Mouse (Mus musculus) neural tube, embryonic 14.5 days (tissue): ENCODE measurements around the gene Nde1. TPM values are rescaled to one million over a fixed set of nuclear protein-coding genes. Genes with fewer than 3 reads are reported as not detected.
"Not testable (repeated sequence)": the region's sequence is repeated elsewhere in the genome, so short reads cannot be mapped to it uniquely, and the experiment has no call there.

Experiments
- ATAC-seq: fragments of 200-750 bp; cut with Nextera tagmentation; 2 replicates; pipeline ENCODE4 v1.8.0; 2017; ENCODE audit warnings: low read depth, mild to moderate bottlenecking, moderate TSS enrichment, moderate library complexity
- H3K27ac ChIP-seq: fragments of 300-500 bp; sonication (generic); 2 replicates; pipeline ENCODE4 v1.5.1; 2014; ENCODE audit warnings: low read depth, mild to moderate bottlenecking, control low read depth, low read length, moderate library complexity, mixed read lengths
- H3K27me3 ChIP-seq: fragments of 300-500 bp; sonication (generic); 2 replicates; pipeline ENCODE4 v1.6.1; 2014; ENCODE audit warnings: low read length; ENCODE audit not compliant: control insufficient read depth, insufficient read depth
- H3K36me3 ChIP-seq: fragments of 300-500 bp; sonication (generic); 2 replicates; pipeline ENCODE4 v1.6.1; 2014; ENCODE audit warnings: low read length, mixed read lengths; ENCODE audit not compliant: control insufficient read depth, insufficient read depth
- H3K4me1 ChIP-seq: fragments of 300-500 bp; sonication (generic); 2 replicates; pipeline ENCODE4 v1.6.1; 2014; ENCODE audit warnings: low read length; ENCODE audit not compliant: control insufficient read depth, insufficient read depth
- H3K4me2 ChIP-seq: fragments of 300-500 bp; sonication (generic); 2 replicates; pipeline ENCODE4 v1.6.1; 2014; ENCODE audit warnings: mild to moderate bottlenecking, low read depth, low read length, control low read depth
- H3K4me3 ChIP-seq: fragments of 300-500 bp; sonication (generic); 2 replicates; pipeline ENCODE4 v1.5.1; 2014; ENCODE audit warnings: low read depth, low read length, control low read depth, mixed read lengths
- H3K9ac ChIP-seq: fragments of 300-500 bp; sonication (generic); replicated peaks from 2 replicates; pipeline ENCODE4 v1.6.1; 2014; ENCODE audit warnings: low read depth, mild to moderate bottlenecking, control low read depth, low read length, mixed read lengths
- H3K9me3 ChIP-seq: fragments of 300-500 bp; sonication (generic); 2 replicates; pipeline ENCODE4 v1.6.1; 2016; ENCODE audit warnings: low read length; ENCODE audit not compliant: control insufficient read depth
- WGBS: fragments of 180-500 bp; shearing (Covaris S2); extraction: QIAGEN DNeasy Blood & Tissue Kit; methylation state at CpG from one replicate; pipeline ENCODE4 v1.1.7; 2014; 5-methylcytosine and 5-hydroxymethylcytosine counted together
- polyA plus RNA-seq: library from polyadenylated mRNA; unstranded; fragments of >200 nt; fragmentation: Nextera tagmentation; extraction: Ambion mirVana; gene quantifications from 2 replicates; pipeline ENCODE4 v1.2.1, GENCODE M21; 2014

The Nde1 gene
- polyA plus RNA-seq, 1 experiment from 2014 or later, result 13.0 TPM

GRCm38 (mm10) chr16:14131376-14131775 is 31.7 kb upstream of the Nde1 start:
- no peaks in the 10 kb centered on the region for H3K4me1 ChIP-seq
- no peak overlapping the region for H3K27ac ChIP-seq
- WGBS, result 94% methylated on average over 3 of the region's 3 CpGs
- no peak overlapping the region for H3K4me3 ChIP-seq
- peaks cover 68% of the 10 kb centered on the region for H3K36me3 ChIP-seq
- no peaks in the 10 kb centered on the region for H3K9me3 ChIP-seq
- no peak for ATAC-seq
- no peak overlapping the region for H3K9ac ChIP-seq
- no peak overlapping the region for H3K4me2 ChIP-seq
- no peaks in the 10 kb centered on the region for H3K27me3 ChIP-seq

- no peak overlapping the region for H3K27ac ChIP-seq
- H3K36me3 ChIP-seq, result peaks cover 68% of the 10 kb centered on the region
- no peak overlapping the region for H3K4me2 ChIP-seq
- no peak overlapping the region for H3K9ac ChIP-seq
- WGBS, result 84% methylated on average over 5 of the region's 5 CpGs
- no peaks in the 10 kb centered on the region for H3K9me3 ChIP-seq
- H3K27me3 ChIP-seq, result no peaks in the 10 kb centered on the region
- no peak for ATAC-seq
- H3K4me1 ChIP-seq, result no peaks in the 10 kb centered on the region
- H3K4me3 ChIP-seq, result no peak overlapping the region
Observed at GRCm38 (mm10) chr16:14131838-14132237, 31.2 kb upstream of the Nde1 start.

- no peak overlapping the region for H3K4me2 ChIP-seq
- H3K27me3 ChIP-seq, result no peaks in the 10 kb centered on the region
- H3K27ac ChIP-seq, result no peak overlapping the region
- no peak for ATAC-seq
- 91% methylated on average over 2 of the region's 2 CpGs for WGBS
- H3K4me3 ChIP-seq, result no peak overlapping the region
- H3K4me1 ChIP-seq, result no peaks in the 10 kb centered on the region
- no peaks in the 10 kb centered on the region for H3K9me3 ChIP-seq
- no peak overlapping the region for H3K9ac ChIP-seq
- H3K36me3 ChIP-seq, result peaks cover 53% of the 10 kb centered on the region
Observed at GRCm38 (mm10) chr16:14135014-14135413, 28.1 kb upstream of the Nde1 start.

GRCm38 (mm10) chr16:14137976-14138561 is 25.0 kb upstream of the Nde1 start:
- WGBS, result 89% methylated on average over 1 of the region's 1 CpGs
- H3K27ac ChIP-seq, result no peak overlapping the region
- no peak overlapping the region for H3K4me3 ChIP-seq
- no peaks in the 10 kb centered on the region for H3K27me3 ChIP-seq
- H3K9ac ChIP-seq, result no peak overlapping the region
- peaks cover 66% of the 10 kb centered on the region for H3K36me3 ChIP-seq
- H3K4me1 ChIP-seq, result no peaks in the 10 kb centered on the region
- no peaks in the 10 kb centered on the region for H3K9me3 ChIP-seq
- no peak for ATAC-seq
- no peak overlapping the region for H3K4me2 ChIP-seq

- Histone ChIP-seq H3K27me3 (no peaks in the 10 kb centered on the region), H3K9ac (no peak overlapping the region), H3K4me2 (no peak overlapping the region), H3K27ac (no peak overlapping the region), H3K36me3 (peaks cover 67% of the 10 kb centered on the region), H3K9me3 (no peaks in the 10 kb centered on the region), H3K4me1 (no peaks in the 10 kb centered on the region), H3K4me3 (no peak overlapping the region)
- no peak for ATAC-seq
Observed at GRCm38 (mm10) chr16:14139106-14139505, 24.0 kb upstream of the Nde1 start.

- H3K27me3 ChIP-seq, result no peaks in the 10 kb centered on the region
- 92% methylated on average over 3 of the region's 3 CpGs for WGBS
- no peaks in the 10 kb centered on the region for H3K9me3 ChIP-seq
- H3K9ac ChIP-seq, result no peak overlapping the region
- peaks cover 68% of the 10 kb centered on the region for H3K36me3 ChIP-seq
- no peak overlapping the region for H3K4me2 ChIP-seq
- H3K4me1 ChIP-seq, result no peaks in the 10 kb centered on the region
- no peak for ATAC-seq
- H3K27ac ChIP-seq, result no peak overlapping the region
- no peak overlapping the region for H3K4me3 ChIP-seq
Observed at GRCm38 (mm10) chr16:14143298-14143697, 19.8 kb upstream of the Nde1 start.

- H3K27me3 ChIP-seq, result no peaks in the 10 kb centered on the region
- no peak for ATAC-seq
- H3K4me1 ChIP-seq, result no peaks in the 10 kb centered on the region
- H3K27ac ChIP-seq, result no peak overlapping the region
- peaks cover 58% of the 10 kb centered on the region for H3K36me3 ChIP-seq
- no peak overlapping the region for H3K9ac ChIP-seq
- no peak overlapping the region for H3K4me2 ChIP-seq
- no peak overlapping the region for H3K4me3 ChIP-seq
- no peaks in the 10 kb centered on the region for H3K9me3 ChIP-seq
Observed at GRCm38 (mm10) chr16:14147712-14148111, 15.4 kb upstream of the Nde1 start.

GRCm38 (mm10) chr16:14151718-14152117 is 11.4 kb upstream of the Nde1 start:
- Histone ChIP-seq H3K9me3 (no peaks in the 10 kb centered on the region), H3K27ac (no peak overlapping the region), H3K36me3 (peaks cover 38% of the 10 kb centered on the region), H3K27me3 (no peaks in the 10 kb centered on the region), H3K4me2 (no peak overlapping the region), H3K9ac (no peak overlapping the region), H3K4me1 (no peaks in the 10 kb centered on the region), H3K4me3 (no peak overlapping the region)
- WGBS, result 97% methylated on average over 4 of the region's 4 CpGs
- ATAC-seq, result no peak

- H3K4me2 ChIP-seq, ATAC-seq, H3K27me3 ChIP-seq, H3K9ac ChIP-seq, H3K9me3 ChIP-seq, H3K4me3 ChIP-seq, H3K27ac ChIP-seq, H3K4me1 ChIP-seq: not testable (repeated sequence)
- H3K36me3 ChIP-seq, result peaks cover 24% of the 10 kb centered on the region
- 80% methylated on average over 1 of the region's 2 CpGs for whole genome bisulfite sequencing
Observed at GRCm38 (mm10) chr16:14155638-14156037, 7.4 kb upstream of the Nde1 start.
